Mouse (Mus musculus) C2C12 (cell line): Measurements from ENCODE around the gene B4gat1.

ENCODE experiments used
- CEBPB ChIP-seq: IDR thresholded peaks from one replicate; pipeline ENCODE4 v1.6.1; 2011; ENCODE audit warnings: low read depth, mild to moderate bottlenecking, control low read depth, moderate library complexity
- CTCF ChIP-seq: IDR thresholded peaks from one replicate; pipeline ENCODE4 v1.5.1; 2011; ENCODE audit not compliant: control insufficient read depth, insufficient read depth, insufficient read length
- MYOG ChIP-seq: IDR thresholded peaks from one replicate; pipeline ENCODE4 v1.6.1; 2011; ENCODE audit not compliant: control insufficient read depth, insufficient read length; ENCODE audit errors: extremely low read depth
- USF1 ChIP-seq: IDR thresholded peaks from one replicate; pipeline ENCODE4 v1.6.1; 2011; ENCODE audit warnings: low read depth, mild to moderate bottlenecking, control low read depth, moderate library complexity

- TF ChIP-seq CTCF (no peak), CEBPB (no peak), MYOG (no peak), USF1 (no peak)
These were observed 12.4 kb downstream of the B4gat1 start for GRCm38 (mm10) chr19:5051031-5051430.
